Mouse (Mus musculus) monocyte, adult 5-6 weeks (primary cell): ENCODE data around the gene Dpp6. TPM values are rescaled to one million over a fixed set of nuclear protein-coding genes. Genes with fewer than 3 reads are reported as not detected.

Experiments used
- ATAC-seq: fragments of 153-309, 156-312 bp; replicated peaks from 2 replicates; pipeline ENCODE4 v1.8.0; 2017; ENCODE audit warnings: mild to moderate bottlenecking; ENCODE audit not compliant: low TSS enrichment, insufficient number of reproducible peaks, severe bottlenecking, poor library complexity, low FRiP score
- total RNA-seq: library from RNA; stranded (forward); fragments of 200-1000, 200-491, 200-594 nt; gene quantifications from 3 replicates; pipeline ENCODE4 v1.2.3, GENCODE M21; 2017

Dpp6 gene
- total RNA-seq, 1 experiment from 2014 or later, result not detected

DNA sequence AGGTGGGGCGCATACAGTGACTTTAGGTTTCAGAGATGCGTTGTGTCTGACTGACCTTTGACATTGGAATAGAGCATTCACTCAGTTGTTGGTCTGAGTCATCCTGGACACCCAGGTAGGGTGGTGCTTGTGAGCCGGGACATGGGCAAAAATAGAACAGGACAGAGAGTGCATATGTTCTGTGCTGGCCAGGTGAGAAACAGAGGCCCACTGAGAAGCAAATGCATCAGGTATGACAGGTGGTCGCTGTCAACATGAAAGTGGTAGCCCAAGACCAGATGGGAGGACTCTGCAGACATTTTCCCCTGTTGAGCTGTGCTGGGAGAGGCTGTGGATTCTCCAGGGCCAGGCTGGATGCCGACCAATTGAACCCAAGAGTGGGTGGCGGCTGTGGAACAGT is 117.9 kb downstream of the Dpp6 start:
- ATAC-seq, result no peak

GRCm38 (mm10) chr5:26941471-26941870 is 124.5 kb downstream of the Dpp6 start:
- no peak for ATAC-seq

- no peak for ATAC-seq
Observed at GRCm38 (mm10) chr5:26945169-26945920, 128.3 kb downstream of the Dpp6 start.

GRCm38 (mm10) chr5:26969941-26970590 is 153.1 kb downstream of the Dpp6 start:
- ATAC-seq, result no peak

GRCm38 (mm10) chr5:26973166-26973565 is 156.2 kb downstream of the Dpp6 start:
- no peak for ATAC-seq

DNA sequence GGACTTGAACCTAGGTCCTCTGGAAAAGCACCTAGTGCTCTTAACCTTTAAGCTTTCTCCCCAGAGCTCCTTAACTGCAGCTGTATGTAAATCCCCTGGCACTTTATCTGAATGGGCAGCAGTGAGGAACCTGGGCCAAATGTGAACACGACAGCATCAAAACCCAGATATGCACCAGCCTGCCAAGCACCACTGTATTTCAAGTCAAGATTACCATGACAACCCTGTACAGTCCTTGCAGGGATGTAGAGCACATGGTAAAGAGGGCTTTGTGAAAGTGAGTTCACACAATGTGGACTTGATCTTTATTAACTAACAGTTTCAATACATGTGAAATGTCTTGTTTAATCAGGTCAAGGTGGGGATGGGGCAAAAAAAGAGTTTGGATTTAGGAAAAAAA is 162.3 kb downstream of the Dpp6 start:
- no peak for ATAC-seq

GRCm38 (mm10) chr5:26979755-26980154 is 162.8 kb downstream of the Dpp6 start:
- no peak for ATAC-seq

- ATAC-seq, result no peak
Observed at GRCm38 (mm10) chr5:26985114-26985513, 168.1 kb downstream of the Dpp6 start.

DNA sequence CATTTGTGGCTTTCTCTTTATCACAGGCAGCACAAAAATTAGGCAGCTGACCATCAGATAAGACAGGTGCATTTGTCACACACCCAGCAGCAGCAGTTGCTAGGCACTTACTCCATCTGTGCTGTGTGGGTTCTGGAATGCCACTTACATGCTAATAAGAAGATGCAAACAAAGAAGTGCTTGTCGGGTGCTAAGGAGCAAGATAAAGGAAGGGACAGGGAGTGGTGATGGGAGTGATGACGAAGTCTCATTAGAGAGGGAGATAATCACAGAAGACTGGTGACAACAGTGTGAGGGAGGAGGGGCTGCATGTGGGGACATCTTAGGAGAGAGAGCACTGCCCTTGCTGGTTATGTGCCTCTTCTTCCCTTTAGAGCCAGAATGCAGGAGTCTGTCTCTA is 174.6 kb downstream of the Dpp6 start:
- ATAC-seq, result no peak

- ATAC-seq, result no peak
Observed at GRCm38 (mm10) chr5:27003537-27003936, 186.5 kb downstream of the Dpp6 start.

- no peak for ATAC-seq
Observed at GRCm38 (mm10) chr5:27009157-27009556, 192.2 kb downstream of the Dpp6 start.

- no peak for ATAC-seq
Observed at GRCm38 (mm10) chr5:27010582-27010981, 193.6 kb downstream of the Dpp6 start.

- ATAC-seq, result no peak
Observed at GRCm38 (mm10) chr5:27018314-27018956, 201.4 kb downstream of the Dpp6 start.

GRCm38 (mm10) chr5:27028611-27029010 is 211.6 kb downstream of the Dpp6 start:
- no peak for ATAC-seq

DNA sequence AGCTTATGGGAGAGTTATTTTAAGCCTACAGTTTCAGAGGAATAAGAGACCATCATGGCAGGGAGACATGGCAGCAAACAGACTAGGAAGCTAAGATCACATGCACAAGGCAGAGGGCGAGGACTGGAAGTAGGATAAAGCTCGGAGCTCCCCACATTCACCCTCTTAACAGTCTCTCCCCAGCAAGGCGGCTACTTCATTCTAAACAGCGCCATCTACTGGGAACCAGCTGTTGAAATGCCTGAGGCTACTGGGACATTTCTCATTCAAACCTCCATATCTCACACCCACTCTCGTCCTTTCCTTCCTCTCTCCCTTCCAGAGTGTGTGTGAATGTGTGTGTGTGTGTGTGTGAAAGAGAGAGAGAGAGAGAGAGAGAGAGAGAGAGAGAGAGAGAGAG is 212.8 kb downstream of the Dpp6 start:
- ATAC-seq, result no peak

- no peak for ATAC-seq
Observed at GRCm38 (mm10) chr5:27034858-27035257, 217.9 kb downstream of the Dpp6 start.

DNA sequence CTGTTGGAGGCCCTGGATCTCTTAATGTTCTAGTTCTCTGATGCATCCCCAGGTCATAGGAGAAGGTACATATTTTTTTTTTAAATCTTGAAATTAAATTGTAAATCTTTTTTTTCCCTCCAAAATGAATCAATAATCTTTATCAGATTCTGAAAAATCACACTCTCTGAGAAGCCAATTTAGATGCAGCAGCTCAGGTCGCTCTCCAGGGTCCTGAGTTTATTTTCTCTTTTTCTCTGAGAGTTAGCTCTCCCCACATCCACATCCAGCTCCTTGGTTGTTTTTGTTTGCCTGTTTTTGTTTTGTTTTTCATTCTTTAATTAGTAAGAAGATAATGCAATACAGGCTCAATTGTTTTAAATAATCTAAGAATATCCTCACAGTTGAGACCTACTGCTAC is 218.3 kb downstream of the Dpp6 start:
- no peak for ATAC-seq

DNA sequence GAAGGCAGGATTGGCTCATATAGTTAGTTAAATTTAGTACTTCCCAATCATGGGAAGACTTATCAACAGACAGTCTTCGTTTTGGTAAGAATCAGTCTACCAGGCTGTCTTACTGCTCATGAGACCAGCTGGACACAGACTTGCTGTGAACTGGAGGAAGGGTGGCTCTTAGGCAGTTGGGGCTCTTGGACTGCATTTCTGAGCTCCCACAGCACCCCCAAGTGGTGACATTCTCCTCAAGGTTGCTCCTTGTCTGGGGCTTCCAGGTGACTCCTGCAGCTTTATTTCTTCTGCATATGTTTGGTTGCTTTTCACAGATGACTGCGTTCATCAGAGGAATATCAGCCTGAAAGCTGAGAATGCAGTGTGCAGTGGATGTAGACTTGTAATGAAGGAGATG is 218.9 kb downstream of the Dpp6 start:
- ATAC-seq, result no peak

DNA sequence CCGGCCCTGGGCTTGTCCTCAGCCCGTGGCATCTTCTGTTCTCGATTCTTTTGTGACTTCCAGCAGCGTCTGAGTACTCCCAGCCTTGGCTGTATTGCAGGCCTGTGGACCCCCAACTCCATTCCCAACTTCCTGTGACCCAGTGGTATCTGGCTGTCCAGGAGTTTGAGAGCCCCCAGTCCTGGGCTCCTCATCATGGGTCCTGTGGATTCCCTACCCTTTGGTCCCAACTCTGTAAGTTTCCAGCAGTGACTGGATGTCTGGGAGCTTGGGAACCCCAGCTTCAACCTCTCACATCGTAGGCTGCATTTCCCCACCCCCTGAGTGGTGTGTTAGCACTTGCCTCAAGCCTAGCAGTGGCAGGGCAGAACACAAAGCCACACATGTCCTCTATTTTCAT is 220.8 kb downstream of the Dpp6 start:
- no peak for ATAC-seq

DNA sequence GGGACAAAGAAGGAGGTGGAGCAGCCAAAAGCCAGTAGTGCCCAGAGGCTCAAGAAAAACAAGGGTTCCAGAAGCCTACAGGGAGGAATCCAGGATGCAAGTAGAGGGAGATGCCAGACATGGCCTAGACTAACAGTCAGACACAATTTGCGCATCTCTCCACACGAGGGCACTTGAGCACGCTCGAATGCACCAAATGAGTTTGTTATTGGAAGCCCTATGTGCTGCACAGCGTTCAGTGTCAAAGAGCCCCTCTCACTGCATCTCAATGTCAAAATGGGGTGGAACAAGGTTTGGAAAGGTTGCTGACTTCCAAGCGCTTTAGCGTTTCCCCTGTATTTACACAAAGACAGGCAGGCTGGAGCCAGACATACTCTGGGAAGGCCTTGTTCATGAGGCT is 231.2 kb downstream of the Dpp6 start:
- ATAC-seq, result no peak
